In the genomic region with DNA sequence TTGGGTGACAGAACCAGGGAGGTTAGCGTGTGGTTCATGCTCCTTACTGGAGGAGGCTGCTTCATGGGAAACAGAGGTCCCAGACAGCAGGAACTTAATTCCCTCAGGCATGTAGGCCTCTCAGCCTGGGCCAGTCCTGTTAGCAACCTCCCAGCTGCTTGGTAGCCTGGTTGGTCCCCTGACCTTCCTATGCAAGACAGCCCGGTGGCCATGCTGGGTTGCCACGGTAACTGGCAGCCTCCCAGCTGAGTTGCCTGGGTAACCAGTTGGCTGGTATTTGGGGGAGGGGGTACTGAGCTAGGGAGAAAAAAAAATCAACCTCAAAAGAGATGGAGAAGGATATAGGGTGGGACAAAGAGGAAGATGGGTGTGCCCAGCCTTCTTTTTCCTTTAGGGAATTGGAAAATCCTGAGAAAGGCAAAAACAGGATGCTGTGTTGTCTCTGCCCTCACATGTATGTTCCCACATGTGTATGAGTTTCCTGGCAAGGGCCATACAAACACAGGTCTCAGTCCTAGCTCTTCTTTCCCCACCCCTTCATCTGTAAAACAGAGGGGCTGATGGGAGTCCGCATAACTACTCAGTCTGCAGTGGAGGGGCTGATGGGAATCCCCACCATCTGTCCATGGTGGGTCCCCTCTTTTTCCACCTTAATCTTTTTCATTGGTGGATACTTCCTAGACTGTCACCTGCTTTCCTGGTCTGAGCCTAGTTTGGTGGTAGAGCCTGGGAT, we compare ENCODE assay signal across 9 mouse cellular contexts. TPM values are rescaled to one million over a fixed set of nuclear protein-coding genes. Genes with fewer than 3 reads are reported as not detected.
DNase-seq lines count a peak whose midpoint lies in the region; ATAC-seq lines count a peak whose summit lies in the region.
"Had no signal": no experiment of that assay in that cellular context is flagged by ENCODE, and none has a peak within 500 bp of the region (broad histone marks: within the 10 kb centered on the region; RNA-seq: fewer than 3 reads in every experiment).

No protein-coding gene starts in this region.

- H3K27me3 ChIP-seq in heart, embryonic 14.5 days (ENCODE audit: control insufficient read depth, insufficient read depth, low read length) = peaks cover 5% of the 10 kb centered on the region; the same call in 1 of the 2 replicates
- H3K27me3 ChIP-seq in midbrain, embryonic 16.5 days (ENCODE audit: control insufficient read depth, insufficient read depth, low read depth, low read length) = no peaks in the 10 kb centered on the region

- peak overlapping the region; percentile 44; the same call in 1 of the 2 replicates for H3K9ac ChIP-seq in heart, embryonic 14.5 days (ENCODE audit: low read length)
- H3K9ac ChIP-seq in midbrain, embryonic 16.5 days (ENCODE audit: low read depth, low read length) = peak overlapping the region; percentile 46; the same call in 1 of the 2 replicates

- no peaks in the 10 kb centered on the region for H3K9me3 ChIP-seq in heart, embryonic 14.5 days (ENCODE audit: control insufficient read depth, low read length)
- H3K9me3 ChIP-seq in midbrain, embryonic 16.5 days (replicated peaks; ENCODE audit: control insufficient read depth, low read length, poor library complexity, severe bottlenecking) = 0 out of 2 replicates have a peak, but pooled peaks cover 4% of the 10 kb centered on the region

- H3K36me3 ChIP-seq in heart, embryonic 14.5 days (ENCODE audit: control insufficient read depth, insufficient read depth, low read length) = no peaks in the 10 kb centered on the region
- H3K36me3 ChIP-seq in midbrain, embryonic 16.5 days (ENCODE audit: control insufficient read depth, insufficient read depth, low read length) = no peaks in the 10 kb centered on the region; the same call in 1 of the 2 replicates

- peak overlapping the region; percentile 59 to 62 for H3K27ac ChIP-seq in heart, embryonic 14.5 days (replicated peaks in 1 of 2; ENCODE audit: control insufficient read depth in 1 of 2, insufficient read depth in 1 of 2, low read depth in 2 of 2, low read length in 2 of 2)
- H3K27ac ChIP-seq in midbrain, embryonic 16.5 days (ENCODE audit: low read length) = peak overlapping the region; percentile 85
- H3K27ac ChIP-seq: macrophage had no signal

- H3K4me3 ChIP-seq in heart, embryonic 14.5 days (ENCODE audit: control insufficient read depth in 1 of 2, insufficient read depth in 1 of 2, low read depth in 1 of 2, low read length in 2 of 2) = no peak overlapping the region
- no peak overlapping the region for H3K4me3 ChIP-seq in midbrain, embryonic 16.5 days (ENCODE audit: low read depth, low read length)

- intact Hi-C loops in heart, postnatal 25 days (cut with DNase I) = no loop called here

- no peak for ATAC-seq in heart, embryonic 14.5 days (ENCODE audit: insufficient number of reproducible peaks, insufficient read depth, low FRiP score, low read depth)
- peak; percentile 86 for ATAC-seq in midbrain, embryonic 16.5 days
- ATAC-seq in frontal cortex, adult (ENCODE audit: low TSS enrichment) = no peak
- no peak for ATAC-seq in megakaryocyte, adult 5-6 weeks (ENCODE audit: poor library complexity, severe bottlenecking)

- 0 out of 2 replicates have a peak overlapping the region, but pooled peaks have one; percentile 19 for H3K4me2 ChIP-seq in heart, embryonic 14.5 days (ENCODE audit: low read length)
- peak overlapping the region; percentile 39 for H3K4me2 ChIP-seq in midbrain, embryonic 16.5 days (ENCODE audit: low read length)

- WGBS in heart, embryonic 14.5 days = 37% methylated on average over 4 of the region's 4 CpGs
- 3% methylated on average over 4 of the region's 4 CpGs for WGBS in midbrain, embryonic 16.5 days

- no peak for DNase-seq in heart, postnatal 25 days (ENCODE audit: low spot score)
- DNase-seq in brain, embryonic 18.5 days (ENCODE audit: low read depth, low spot score) = peak; percentile 52
- peak; percentile 76 for DNase-seq in forelimb bud, embryonic 11.5 days (ENCODE audit: low read depth, low spot score)
- DNase-seq in layer of hippocampus, postnatal 36 days = no peak

- peaks cover 15 to 16% of the 10 kb centered on the region in 2 experiments for H3K4me1 ChIP-seq in heart, embryonic 14.5 days (ENCODE audit: control insufficient read depth in 2 of 2, insufficient read depth in 2 of 2, low read length in 2 of 2)
- H3K4me1 ChIP-seq in midbrain, embryonic 16.5 days (ENCODE audit: control insufficient read depth, insufficient read depth, low read length) = peaks cover 33% of the 10 kb centered on the region

RNA-seq across cellular contexts. Expression of a gene that starts 24.1 kb away (rescaled TPM):
- 12.4 and 16.5 TPM in 2 replicates for polyA plus RNA-seq in heart, embryonic 14.5 days (2014; fragmentation: Nextera tagmentation; extraction: Ambion mirVana)
- total RNA-seq in heart, postnatal 25 days (2021) = 10 to 100 TPM; 66.5 to 77.1 TPM
- polyA plus RNA-seq in midbrain, embryonic 16.5 days (2015; fragmentation: Nextera tagmentation; extraction: Ambion mirVana) = 17.3 and 22.2 TPM in 2 replicates
- 10 to 100 TPM; 48.4 to 51.8 TPM for total RNA-seq in layer of hippocampus, postnatal 36 days (2021)
- total RNA-seq in megakaryocyte, adult 5-6 weeks (2015) = 0.11 and 0.21 TPM in 2 replicates
- total RNA-seq in megakaryocyte, adult 5-6 weeks (2017) = 0.15 and 0.33 TPM in 2 replicates
- polyA plus RNA-seq: macrophage had no signal

RNA-seq across cellular contexts. Expression of a gene that starts 57.2 kb away (rescaled TPM):
- 24.5 and 24.6 TPM in 2 replicates for polyA plus RNA-seq in heart, embryonic 14.5 days (2014; fragmentation: Nextera tagmentation; extraction: Ambion mirVana)
- 10 to 100 TPM; 22.1 to 27.3 TPM for total RNA-seq in heart, postnatal 25 days (2021)
- polyA plus RNA-seq in midbrain, embryonic 16.5 days (2015; fragmentation: Nextera tagmentation; extraction: Ambion mirVana) = 27.7 and 30.7 TPM in 2 replicates
- total RNA-seq in layer of hippocampus, postnatal 36 days (2021) = 10 to 100 TPM; 42.5 to 44.2 TPM
- total RNA-seq in megakaryocyte, adult 5-6 weeks (2015) = 68.0 and 75.8 TPM in 2 replicates
- 124 and 135 TPM in 2 replicates for total RNA-seq in megakaryocyte, adult 5-6 weeks (2017)

Comparison
In these comparisons a context has a peak if more than half of its experiments do, and no peak if none do; other contexts are left out.
1. DNase-seq: peak in brain, embryonic 18.5 days (single experiment) and forelimb bud, embryonic 11.5 days (single experiment); none in heart, postnatal 25 days (single experiment) and layer of hippocampus, postnatal 36 days (0 of 2).
2. RNA of a gene that starts 24.1 kb away (total RNA-seq): 66.5 to 77.1 TPM in heart, postnatal 25 days and 48.4 to 51.8 TPM in layer of hippocampus, postnatal 36 days; 0.11 to 0.33 TPM in megakaryocyte, adult 5-6 weeks; every median in the first group is over 10 times any median in the second.